Mouse (Mus musculus) heart, postnatal 0 days (tissue): ENCODE measurements around the gene Nckap5. TPM values are rescaled to one million over a fixed set of nuclear protein-coding genes. Genes with fewer than 3 reads are reported as not detected.

Experiments used
- ATAC-seq: fragments of 200-750 bp; cut with Nextera tagmentation; 2 replicates; pipeline ENCODE4 v1.8.0; 2017; ENCODE audit warnings: low read depth, moderate number of reproducible peaks, moderate library complexity; ENCODE audit not compliant: insufficient read depth
- DNase-seq: peaks from one replicate; pipeline ENCODE4 v3.0.0-alpha.2; 2016; ENCODE audit warnings: low spot score
- H3K27ac ChIP-seq: fragments of 300-500 bp; sonication (generic); 2 replicates; pipeline ENCODE4 v1.5.1; 2014; ENCODE audit warnings: low read depth, mild to moderate bottlenecking
- H3K27me3 ChIP-seq: fragments of 300-500 bp; sonication (generic); 2 replicates; pipeline ENCODE4 v1.6.1; 2014; ENCODE audit warnings: low read length, mixed read lengths; ENCODE audit not compliant: control insufficient read depth, insufficient read depth
- H3K36me3 ChIP-seq: fragments of 300-500 bp; sonication (generic); replicated peaks from 2 replicates; pipeline ENCODE4 v1.6.1; 2014; ENCODE audit warnings: low read length, mixed read lengths; ENCODE audit not compliant: control insufficient read depth, insufficient read depth
- H3K4me1 ChIP-seq: fragments of 300-500 bp; sonication (generic); 2 replicates; pipeline ENCODE4 v1.6.1; 2014; ENCODE audit warnings: antibody characterized with exemption; ENCODE audit not compliant: control insufficient read depth, insufficient read depth
- H3K4me2 ChIP-seq: fragments of 300-500 bp; sonication (generic); 2 replicates; pipeline ENCODE4 v1.6.1; 2014; ENCODE audit warnings: low read depth, mild to moderate bottlenecking, low read length, moderate library complexity
- H3K4me3 ChIP-seq: fragments of 300-500 bp; sonication (generic); 2 replicates; pipeline ENCODE4 v1.5.1; 2014; ENCODE audit warnings: low read depth, low read length
- H3K9ac ChIP-seq: fragments of 300-500 bp; sonication (generic); replicated peaks from 2 replicates; pipeline ENCODE4 v1.6.1; 2014; ENCODE audit warnings: low read depth, low read length, mixed read lengths
- H3K9me3 ChIP-seq: fragments of 300-500 bp; sonication (generic); replicated peaks from 2 replicates; pipeline ENCODE4 v1.6.1; 2016; ENCODE audit warnings: low read length; ENCODE audit not compliant: control insufficient read depth
- CTCF ChIP-seq: IDR thresholded peaks from 2 replicates; pipeline ENCODE4 v1.5.1; 2016; ENCODE audit warnings: antibody characterized with exemption, control low read depth, low read depth
- EP300 ChIP-seq: IDR thresholded peaks from 2 replicates; pipeline ENCODE4 v1.6.1; 2016; ENCODE audit warnings: antibody characterized with exemption, low read depth
- WGBS: fragments of 180-500 bp; shearing (Covaris S2); extraction: QIAGEN DNeasy Blood & Tissue Kit; methylation state at CpG from one replicate; pipeline ENCODE4 v1.1.7; 2014; 5-methylcytosine and 5-hydroxymethylcytosine counted together
- polyA plus RNA-seq: library from polyadenylated mRNA; unstranded; fragments of >200 nt; fragmentation: Nextera tagmentation; extraction: Ambion mirVana; gene quantifications from 2 replicates; pipeline ENCODE4 v1.2.1, GENCODE M21; 2015
- total RNA-seq: library from RNA; depleted of rRNA; stranded (reverse); fragments of >200 nt; gene quantifications from 2 replicates; pipeline ENCODE4 v1.2.3, GENCODE M21; 2014; ENCODE audit warnings: low replicate concordance

Gene Nckap5
- total and polyA plus RNA-seq, 2 experiments from 2014 or later: 4.6 to 14.5 TPM

DNA sequence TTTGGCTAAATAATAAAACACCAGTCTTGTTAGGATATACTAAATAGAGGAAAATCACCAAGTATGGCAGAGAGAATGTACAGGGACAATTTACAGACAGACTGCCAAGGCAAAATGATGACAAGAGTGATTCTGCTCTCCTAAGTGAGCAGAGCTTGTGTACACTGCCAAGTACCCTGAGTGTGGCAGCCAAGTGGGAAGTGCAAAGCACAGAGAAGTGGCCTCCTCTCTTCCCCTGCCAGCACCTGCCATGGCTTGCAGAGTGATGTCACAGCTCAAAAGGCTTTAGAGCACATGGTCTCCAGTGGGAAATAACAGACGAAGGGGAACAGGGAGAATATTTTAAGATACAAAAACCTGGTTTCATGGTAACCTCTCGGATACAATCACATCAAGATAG, 488.8 kb downstream of the Nckap5 start:
- no peaks in the 10 kb centered on the region for H3K9me3 ChIP-seq
- no peaks in the 10 kb centered on the region for H3K36me3 ChIP-seq
- DNase-seq: no peak
- H3K4me2 ChIP-seq: no peak overlapping the region
- no peak overlapping the region for H3K27ac ChIP-seq
- TF ChIP-seq EP300 (no peak), CTCF (no peak)
- H3K9ac ChIP-seq: no peak overlapping the region
- WGBS: 54% methylated on average over 2 of the region's 2 CpGs
- no peaks in the 10 kb centered on the region for H3K27me3 ChIP-seq
- 0 out of 2 replicates have a peak, but pooled peaks have one; percentile 39 for ATAC-seq
- H3K4me3 ChIP-seq: no peak overlapping the region
- H3K4me1 ChIP-seq: no peaks in the 10 kb centered on the region

DNA sequence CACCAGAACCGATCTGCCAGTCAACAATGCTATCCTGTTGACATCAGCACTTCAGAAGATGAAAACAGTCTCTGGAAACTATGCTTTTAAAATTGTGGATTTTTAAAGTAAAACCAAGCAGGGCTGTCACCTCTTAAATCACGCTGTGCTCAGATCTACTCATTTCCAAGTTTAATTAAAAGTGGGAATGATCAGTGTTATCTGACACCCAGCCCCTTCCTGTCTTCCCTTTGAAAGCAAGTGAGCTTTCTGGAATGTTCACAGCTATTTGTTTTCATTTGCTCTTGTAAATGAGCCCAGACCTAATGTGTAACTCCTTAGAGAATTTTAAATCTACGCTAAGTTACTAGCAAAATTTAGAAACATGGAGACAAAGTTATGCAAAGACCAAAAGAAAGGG, 491.3 kb downstream of the Nckap5 start:
- TF ChIP-seq CTCF (no peak), EP300 (no peak)
- 48% methylated on average over 3 of the region's 3 CpGs for whole genome bisulfite sequencing
- no peak for ATAC-seq

DNA sequence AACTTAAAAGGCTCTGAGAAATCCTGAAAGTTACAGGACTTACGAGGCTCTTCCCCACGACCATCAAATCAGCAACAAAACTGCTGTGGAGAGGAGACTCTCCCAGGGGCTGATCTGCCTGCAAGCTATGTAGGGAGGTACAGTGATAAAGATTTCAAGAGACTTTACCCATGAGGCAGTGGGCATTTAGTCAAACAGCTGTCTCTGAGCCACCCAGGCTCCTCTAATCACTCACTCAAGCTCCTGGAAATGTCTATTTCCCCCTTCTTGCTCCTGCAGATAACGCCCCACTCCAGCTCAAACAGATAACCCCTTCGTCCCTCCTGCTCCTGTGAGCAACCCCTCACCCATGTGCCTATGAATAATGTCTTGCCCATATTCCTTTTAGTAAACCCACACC, 496.4 kb downstream of the Nckap5 start:
- Histone ChIP-seq H3K27ac (no peak overlapping the region), H3K9me3 (no peaks in the 10 kb centered on the region), H3K4me1 (no peaks in the 10 kb centered on the region), H3K4me2 (no peak overlapping the region), H3K4me3 (no peak overlapping the region), H3K9ac (no peak overlapping the region), H3K36me3 (no peaks in the 10 kb centered on the region), H3K27me3 (no peaks in the 10 kb centered on the region)
- 44% methylated on average over 4 of the region's 4 CpGs for WGBS
- ATAC-seq (no peak), DNase-seq (no peak)
- TF ChIP-seq EP300: no peak
- no peak for TF ChIP-seq CTCF

More for the DNA sequence above, 491.3 kb downstream of the Nckap5 start:
- no peaks in the 10 kb centered on the region for H3K9me3 ChIP-seq
- H3K27ac ChIP-seq: no peak overlapping the region
- H3K4me2 ChIP-seq: no peak overlapping the region
- no peaks in the 10 kb centered on the region for H3K36me3 ChIP-seq
- no peak for DNase-seq
- H3K9ac ChIP-seq: no peak overlapping the region
- no peak overlapping the region for H3K4me3 ChIP-seq
- no peaks in the 10 kb centered on the region for H3K4me1 ChIP-seq
- H3K27me3 ChIP-seq: no peaks in the 10 kb centered on the region

DNA sequence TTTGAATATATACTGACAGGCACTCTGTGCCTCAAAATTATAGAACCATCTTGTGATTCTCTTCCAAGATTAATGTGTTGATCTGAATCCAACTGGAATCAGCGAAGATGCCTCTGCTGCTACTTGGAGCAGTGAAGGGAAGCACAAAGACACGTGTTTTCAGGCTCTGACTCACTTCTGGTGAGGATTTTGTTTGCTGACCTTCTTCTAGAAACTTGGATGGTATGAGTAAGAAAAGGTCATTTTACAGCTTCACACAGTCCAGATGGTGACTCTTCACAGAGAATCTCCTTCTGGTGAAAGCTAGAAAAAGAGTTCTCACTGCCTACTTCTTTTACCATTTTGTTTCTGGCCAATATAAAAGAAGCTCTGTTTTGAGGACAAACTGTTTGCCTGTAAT, 498.6 kb downstream of the Nckap5 start:
- no peak for ATAC-seq
- Histone ChIP-seq H3K27ac (no peak overlapping the region), H3K9me3 (no peaks in the 10 kb centered on the region), H3K36me3 (no peaks in the 10 kb centered on the region), H3K27me3 (no peaks in the 10 kb centered on the region), H3K9ac (no peak overlapping the region), H3K4me3 (no peak overlapping the region), H3K4me2 (no peak overlapping the region), H3K4me1 (no peaks in the 10 kb centered on the region)
- 72% methylated on average over 2 of the region's 2 CpGs for WGBS
- TF ChIP-seq CTCF (no peak), EP300 (no peak)
- no peak for DNase-seq

DNA sequence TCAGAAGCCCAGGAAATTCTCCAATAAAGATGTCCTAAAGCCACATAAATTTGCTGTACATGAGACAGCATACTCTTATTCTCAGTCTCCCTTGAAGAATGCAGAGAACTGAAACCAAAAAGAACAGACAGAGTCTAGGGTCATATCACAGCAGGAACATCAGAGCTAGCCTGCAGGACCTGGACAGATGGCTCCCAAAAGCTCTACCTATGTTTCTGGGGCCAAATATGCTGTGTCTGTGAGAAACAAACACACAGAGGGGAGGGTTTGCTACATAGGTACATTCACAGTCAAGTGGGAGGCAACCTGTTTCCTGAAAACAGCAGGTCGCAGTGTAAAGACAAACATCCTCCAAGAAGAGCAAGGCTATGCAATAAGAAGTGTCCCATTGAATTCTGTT, 509.9 kb downstream of the Nckap5 start:
- 81% methylated on average over 1 of the region's 1 CpGs for WGBS
- DNase-seq: no peak
- TF ChIP-seq CTCF (no peak), EP300 (no peak)

DNA sequence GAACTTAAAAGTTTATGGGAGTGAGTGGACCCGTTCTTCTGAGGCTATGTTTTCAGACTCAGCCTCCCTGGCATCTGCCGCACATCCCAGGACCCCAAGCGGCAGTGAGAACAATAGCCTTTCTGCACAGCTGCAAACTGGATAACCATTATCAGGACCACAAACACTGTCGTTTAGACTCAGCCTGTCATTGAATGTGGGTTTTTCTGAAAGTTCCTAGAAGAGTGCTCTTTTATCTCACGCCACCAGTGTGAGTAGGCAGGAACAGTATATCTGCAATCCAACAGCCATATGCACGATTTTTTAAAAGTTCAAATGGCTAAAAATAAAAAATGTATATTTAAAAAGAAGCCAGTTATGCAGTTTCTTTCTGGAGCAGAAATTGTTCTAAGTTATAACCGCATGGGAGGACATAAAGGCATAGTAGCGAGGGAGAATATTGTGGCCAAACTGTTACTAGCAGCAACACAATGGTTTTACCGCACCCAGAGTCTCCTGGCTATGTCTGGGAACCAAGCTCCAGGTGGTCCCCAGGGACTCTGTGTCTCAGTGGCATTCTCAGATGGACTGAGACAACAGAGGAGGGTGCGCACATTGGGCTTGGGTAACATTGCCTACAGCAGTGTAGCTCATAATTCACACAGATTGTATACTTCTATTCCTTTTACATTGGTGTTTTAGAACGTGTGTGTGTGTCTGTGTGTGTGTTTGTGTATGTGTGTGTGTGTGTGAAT, 512.6 kb downstream of the Nckap5 start:
- H3K9ac ChIP-seq: no peak overlapping the region
- no peak overlapping the region for H3K27ac ChIP-seq
- DNase-seq (no peak), ATAC-seq (no peak)
- H3K4me1 ChIP-seq: no peaks in the 10 kb centered on the region
- H3K4me2 ChIP-seq: no peak overlapping the region
- H3K4me3 ChIP-seq: no peak overlapping the region
- WGBS: 62% methylated on average over 11 of the region's 11 CpGs
- H3K36me3 ChIP-seq: no peaks in the 10 kb centered on the region
- TF ChIP-seq CTCF (no peak), EP300 (no peak)
- no peaks in the 10 kb centered on the region for H3K9me3 ChIP-seq
- H3K27me3 ChIP-seq: no peaks in the 10 kb centered on the region

More for the DNA sequence above, 509.9 kb downstream of the Nckap5 start:
- ATAC-seq: no peak
- no peaks in the 10 kb centered on the region for H3K9me3 ChIP-seq
- no peaks in the 10 kb centered on the region for H3K27me3 ChIP-seq
- H3K4me3 ChIP-seq: no peak overlapping the region
- no peak overlapping the region for H3K4me2 ChIP-seq
- no peak overlapping the region for H3K9ac ChIP-seq
- H3K36me3 ChIP-seq: no peaks in the 10 kb centered on the region
- H3K4me1 ChIP-seq: no peaks in the 10 kb centered on the region
- H3K27ac ChIP-seq: no peak overlapping the region
